Mouse (Mus musculus): ENCODE results near the gene Gpr180. TPM values are rescaled to one million over a fixed set of nuclear protein-coding genes. Genes with fewer than 3 reads are reported as not detected.
"Not testable (repeated sequence)": the region's sequence is repeated elsewhere in the genome, so short reads cannot be mapped to it uniquely, and the experiment has no call there.

The Gpr180 gene
- polyA plus RNA-seq, 1 experiment = 3.2 TPM

DNA sequence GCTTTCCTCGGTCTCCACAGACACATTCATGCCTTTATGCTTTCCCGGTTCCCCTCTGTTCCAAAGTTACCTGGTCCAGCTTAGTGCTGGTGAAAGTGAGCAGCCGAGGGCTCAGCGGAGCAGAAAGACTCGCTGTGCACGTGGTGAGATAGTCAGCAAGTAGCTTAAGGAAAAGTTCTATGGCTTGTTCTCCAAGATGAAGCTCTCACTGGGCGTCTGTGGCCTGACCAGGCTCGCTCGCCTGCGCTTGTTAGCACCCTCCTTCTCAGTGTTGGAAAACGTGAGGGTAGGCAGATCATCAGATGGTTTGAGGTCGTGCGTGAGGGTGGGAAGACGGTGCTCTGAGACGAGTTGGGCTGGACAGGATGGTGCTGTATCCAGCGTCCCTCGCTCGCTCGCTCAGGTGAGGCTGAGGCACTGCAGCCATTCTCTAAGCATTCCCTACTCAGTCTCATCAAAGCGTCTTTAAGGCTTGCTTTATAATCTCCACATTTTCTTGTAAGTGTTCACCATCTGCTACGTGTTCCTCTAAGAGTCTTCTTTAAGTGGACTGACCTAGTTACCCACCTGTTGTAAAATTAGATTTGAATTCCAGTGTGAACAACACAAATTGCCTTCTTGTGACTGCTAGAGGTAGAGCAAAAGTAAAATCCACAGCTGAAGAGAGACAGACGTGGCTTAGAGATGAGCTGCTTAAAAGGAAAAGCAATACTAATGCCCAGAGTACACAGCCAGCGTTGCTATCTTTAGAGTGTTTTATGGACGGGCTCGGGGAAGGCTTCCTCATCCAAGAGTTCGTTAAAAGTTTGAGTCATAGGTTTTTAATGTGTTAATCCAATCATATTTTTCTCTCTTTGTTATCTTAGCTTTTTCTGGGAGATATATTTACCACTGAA is 13.9 kb downstream of the Gpr180 start:
- Histone ChIP-seq H3K4me3 (replicated peaks) (no peak overlapping the region), H3K27me3 (replicated peaks) (no peaks in the 10 kb centered on the region), H3K36me3 (replicated peaks; ENCODE audit: low read length) (peaks cover 42% of the 10 kb centered on the region), H3K4me1 (peaks cover 14% of the 10 kb centered on the region), H3K9me3 (no peaks in the 10 kb centered on the region)
- no peak for TF ChIP-seq FLI1 (IDR thresholded peaks at IDR 0.05; ENCODE audit: low read length)

GRCm38 (mm10) chr14:118151651-118152293 is 14.8 kb downstream of the Gpr180 start:
- Histone ChIP-seq H3K27me3 (replicated peaks) (no peaks in the 10 kb centered on the region), H3K36me3 (replicated peaks; ENCODE audit: low read length) (peaks cover 49% of the 10 kb centered on the region), H3K4me3 (replicated peaks) (no peak overlapping the region), H3K9me3 (no peaks in the 10 kb centered on the region), H3K4me1 (peaks cover 8% of the 10 kb centered on the region)
- no peak for TF ChIP-seq GATA1 (IDR thresholded peaks at IDR 0.05; ENCODE audit: borderline replicate concordance, low read length)
- no peak for TF ChIP-seq FLI1 (IDR thresholded peaks at IDR 0.05; ENCODE audit: low read length)

DNA sequence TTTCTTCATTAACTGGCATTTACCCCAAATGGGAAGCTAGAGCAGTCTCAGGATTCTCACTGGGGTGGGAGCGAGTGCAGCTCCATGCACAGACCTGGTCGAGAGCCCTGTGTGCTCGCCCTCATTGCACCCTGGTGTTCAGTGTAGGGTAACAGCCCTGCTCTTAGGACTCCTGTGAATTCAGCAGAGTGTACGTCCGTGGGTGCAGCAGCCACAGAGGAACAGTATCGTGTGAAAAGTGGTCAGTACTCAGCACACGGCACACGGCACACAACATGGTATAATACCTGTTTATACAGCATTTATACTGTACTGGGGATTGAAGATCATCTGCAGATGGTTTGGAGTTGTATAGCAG is 15.3 kb downstream of the Gpr180 start:
- no peak overlapping the region for H3K4me3 ChIP-seq (replicated peaks)
- peaks cover 5% of the 10 kb centered on the region for H3K4me1 ChIP-seq
- TF ChIP-seq FLI1 (IDR thresholded peaks at IDR 0.05; ENCODE audit: low read length) (no peak), GATA1 (IDR thresholded peaks at IDR 0.05; ENCODE audit: borderline replicate concordance, low read length) (no peak)
- H3K27me3 ChIP-seq (replicated peaks) = no peaks in the 10 kb centered on the region
- H3K36me3 ChIP-seq (replicated peaks; ENCODE audit: low read length) = peaks cover 47% of the 10 kb centered on the region
- no peaks in the 10 kb centered on the region for H3K9me3 ChIP-seq

DNA sequence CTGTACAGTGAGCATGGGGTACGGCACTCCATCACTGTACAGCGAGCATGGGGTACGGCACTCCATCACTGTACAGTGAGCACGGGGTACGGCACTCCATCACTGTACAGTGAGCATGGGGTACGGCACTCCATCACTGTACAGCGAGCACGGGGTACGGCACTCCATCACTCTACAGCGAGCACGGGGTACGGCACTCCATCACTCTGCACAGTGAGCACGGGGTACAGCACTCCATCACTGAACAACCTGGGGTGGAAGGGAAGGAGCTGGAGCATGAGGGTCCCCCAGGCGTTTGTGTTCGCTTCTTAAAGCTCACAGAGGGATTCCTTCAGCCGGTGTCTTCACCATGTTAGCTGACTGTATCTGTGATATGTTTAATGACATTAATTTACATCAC is 19.1 kb downstream of the Gpr180 start:
- H3K36me3 ChIP-seq (replicated peaks; ENCODE audit: low read length) = peaks cover 61% of the 10 kb centered on the region

DNA sequence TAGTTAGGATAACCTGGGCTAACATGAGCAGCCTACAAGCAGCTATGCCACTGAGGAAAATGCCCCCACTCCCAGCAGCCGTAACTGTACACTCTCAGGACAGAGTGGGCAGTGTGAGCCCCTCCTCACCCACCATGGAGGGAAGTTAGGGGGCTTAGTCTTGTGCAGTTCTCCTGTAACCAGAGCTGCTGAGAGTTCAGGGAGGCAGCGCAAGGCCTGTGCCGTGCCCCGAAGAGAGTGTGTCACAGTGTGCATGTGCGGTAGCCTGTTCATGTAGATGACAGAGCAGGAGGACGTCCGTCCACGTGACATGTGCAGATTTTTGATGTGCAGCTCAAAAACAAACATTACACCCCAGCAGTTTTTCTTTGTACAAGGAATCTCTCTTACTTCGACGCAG is 19.8 kb downstream of the Gpr180 start:
- Histone ChIP-seq H3K4me3 (replicated peaks) (no peak overlapping the region), H3K4me1 (peaks cover 17% of the 10 kb centered on the region), H3K36me3 (replicated peaks; ENCODE audit: low read length) (peaks cover 68% of the 10 kb centered on the region), H3K27me3 (replicated peaks) (no peaks in the 10 kb centered on the region), H3K9me3 (no peaks in the 10 kb centered on the region)
- TF ChIP-seq FLI1 (IDR thresholded peaks at IDR 0.05; ENCODE audit: low read length) = no peak
- TF ChIP-seq GATA1 (IDR thresholded peaks at IDR 0.05; ENCODE audit: borderline replicate concordance, low read length) = no peak

More for the DNA sequence above, 19.1 kb downstream of the Gpr180 start:
- H3K4me1 ChIP-seq = peaks cover 16% of the 10 kb centered on the region
- not testable (repeated sequence) for H3K27me3 ChIP-seq (replicated peaks); H3K4me3 ChIP-seq (replicated peaks); H3K9me3 ChIP-seq

- H3K27me3 ChIP-seq (replicated peaks) = no peaks in the 10 kb centered on the region
- no peak overlapping the region for H3K4me3 ChIP-seq (replicated peaks)
- H3K36me3 ChIP-seq (replicated peaks; ENCODE audit: low read length) = peaks cover 72% of the 10 kb centered on the region
- H3K9me3 ChIP-seq = no peaks in the 10 kb centered on the region
- H3K4me1 ChIP-seq = peaks cover 15% of the 10 kb centered on the region
- no peak for TF ChIP-seq FLI1 (IDR thresholded peaks at IDR 0.05; ENCODE audit: low read length)
- no peak for TF ChIP-seq GATA1 (IDR thresholded peaks at IDR 0.05; ENCODE audit: borderline replicate concordance, low read length)
These were observed 20.2 kb downstream of the Gpr180 start for GRCm38 (mm10) chr14:118157146-118157545.

- H3K36me3 ChIP-seq (replicated peaks; ENCODE audit: low read length) = peaks cover 55% of the 10 kb centered on the region
- H3K9me3 ChIP-seq = no peaks in the 10 kb centered on the region
- no peaks in the 10 kb centered on the region for H3K27me3 ChIP-seq (replicated peaks)
- no peak overlapping the region for H3K4me3 ChIP-seq (replicated peaks)
- TF ChIP-seq FLI1 (IDR thresholded peaks at IDR 0.05; ENCODE audit: low read length) (no peak), GATA1 (IDR thresholded peaks at IDR 0.05; ENCODE audit: borderline replicate concordance, low read length) (no peak)
- peaks cover 18% of the 10 kb centered on the region for H3K4me1 ChIP-seq
These were observed 24.8 kb downstream of the Gpr180 start for GRCm38 (mm10) chr14:118161751-118162150.

DNA sequence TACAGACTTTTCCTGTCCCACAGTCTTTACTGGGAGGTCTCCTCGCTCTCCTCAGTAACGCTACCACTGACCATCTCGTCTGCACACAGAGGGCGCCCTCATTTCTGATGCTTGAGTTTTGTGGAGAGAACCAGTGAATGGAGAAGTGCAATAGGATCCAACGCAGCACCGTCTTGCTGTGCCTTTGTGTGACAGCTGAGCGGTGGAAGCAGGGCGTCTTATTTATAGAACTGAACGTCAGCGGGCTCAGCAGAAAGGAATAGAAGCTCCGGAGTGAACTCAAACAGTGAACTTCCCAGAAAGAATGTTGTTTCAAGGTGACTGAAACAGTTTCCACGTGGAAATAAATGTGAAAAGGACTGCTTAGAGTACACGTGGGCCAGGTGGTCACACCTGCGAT is 25.7 kb downstream of the Gpr180 start:
- Histone ChIP-seq H3K27me3 (replicated peaks) (no peaks in the 10 kb centered on the region), H3K36me3 (replicated peaks; ENCODE audit: low read length) (peaks cover 54% of the 10 kb centered on the region), H3K9me3 (no peaks in the 10 kb centered on the region), H3K4me1 (peaks cover 18% of the 10 kb centered on the region), H3K4me3 (replicated peaks) (no peak overlapping the region)
- TF ChIP-seq FLI1 (IDR thresholded peaks at IDR 0.05; ENCODE audit: low read length) (no peak), GATA1 (IDR thresholded peaks at IDR 0.05; ENCODE audit: borderline replicate concordance, low read length) (no peak)

GRCm38 (mm10) chr14:118168776-118169175 is 31.8 kb downstream of the Gpr180 start:
- Histone ChIP-seq H3K36me3 (replicated peaks; ENCODE audit: low read length) (peaks cover 8% of the 10 kb centered on the region), H3K9me3 (no peaks in the 10 kb centered on the region), H3K4me1 (peaks cover 4% of the 10 kb centered on the region; the same call in 1 of the 2 replicates), H3K27me3 (replicated peaks) (no peaks in the 10 kb centered on the region), H3K4me3 (replicated peaks) (no peak overlapping the region)
- no peak for TF ChIP-seq GATA1 (IDR thresholded peaks at IDR 0.05; ENCODE audit: borderline replicate concordance, low read length)
- TF ChIP-seq FLI1 (IDR thresholded peaks at IDR 0.05; ENCODE audit: low read length) = no peak

DNA sequence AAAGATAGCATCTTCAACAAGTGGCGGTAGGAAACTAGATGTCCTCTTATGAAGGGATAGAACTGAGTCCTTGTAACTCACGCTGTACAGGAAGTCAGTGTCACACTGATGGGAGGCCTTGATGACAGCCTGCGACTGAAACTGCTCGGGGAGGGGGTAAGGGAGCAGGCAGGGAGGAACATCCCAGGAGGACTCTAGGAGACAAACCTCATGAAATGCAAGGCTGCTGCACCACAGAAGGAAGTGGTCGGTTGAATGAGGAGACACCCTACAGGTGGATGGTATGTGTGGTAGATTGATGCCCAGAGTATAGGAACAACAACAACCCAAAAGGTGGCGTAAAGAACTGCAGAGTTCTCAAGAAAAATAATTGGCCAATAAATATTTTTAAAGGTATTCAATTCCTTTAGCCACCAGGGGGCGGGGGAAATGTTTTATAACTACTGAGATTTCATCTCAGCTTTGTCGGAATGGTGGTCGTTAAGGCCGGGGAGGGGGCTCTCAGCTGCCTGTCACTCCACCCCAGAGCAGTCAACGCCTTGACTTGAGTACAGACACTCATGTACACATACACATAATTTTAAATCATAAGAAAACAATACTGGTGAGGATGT is 36.7 kb downstream of the Gpr180 start:
- Histone ChIP-seq H3K4me3 (replicated peaks) (no peak overlapping the region), H3K4me1 (peaks cover 5% of the 10 kb centered on the region; the same call in 1 of the 2 replicates), H3K27me3 (replicated peaks) (no peaks in the 10 kb centered on the region), H3K9me3 (peaks cover 3% of the 10 kb centered on the region; the same call in 1 of the 2 replicates), H3K36me3 (replicated peaks; ENCODE audit: low read length) (peaks cover 8% of the 10 kb centered on the region)
- TF ChIP-seq GATA1 (IDR thresholded peaks at IDR 0.05; ENCODE audit: borderline replicate concordance, low read length) (no peak), FLI1 (IDR thresholded peaks at IDR 0.05; ENCODE audit: low read length) (no peak)
